8 mouse cellular contexts compared by ENCODE assay signal in the genomic region with DNA sequence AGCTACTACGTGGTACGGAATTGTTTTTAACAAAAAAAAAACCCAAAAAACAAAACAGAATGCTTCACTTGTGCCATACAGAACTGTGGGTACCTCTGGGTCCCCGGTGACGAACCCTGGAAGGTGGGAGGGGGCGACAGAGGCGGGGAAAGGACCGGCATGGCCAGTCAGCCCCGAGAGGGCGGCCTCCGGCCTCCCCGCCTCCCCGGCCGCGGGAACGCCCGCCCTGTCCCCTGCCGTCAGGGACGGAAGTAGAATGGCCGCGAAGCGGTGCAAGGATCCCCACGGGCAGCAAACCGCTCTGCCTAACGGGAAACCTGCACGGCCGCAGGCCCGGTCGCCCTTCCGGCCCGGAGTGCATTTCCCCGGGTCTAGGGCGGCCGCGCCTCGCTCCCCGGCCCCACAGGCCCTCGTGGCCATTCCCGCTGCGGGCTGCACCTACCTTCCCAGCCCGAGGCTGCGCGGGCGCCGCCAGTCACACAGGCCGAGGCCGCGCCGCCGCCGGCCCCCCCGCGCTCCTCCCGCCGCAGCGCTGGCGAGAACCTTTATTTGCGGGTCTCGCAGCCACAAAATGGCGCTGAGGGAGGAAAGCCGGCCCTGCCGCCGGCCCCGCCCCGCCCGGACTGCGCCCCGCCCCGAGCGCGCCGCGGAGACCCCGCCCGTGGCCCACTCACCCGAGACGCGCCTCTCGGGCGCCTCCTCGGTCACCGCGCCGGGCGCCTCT. TPM values are rescaled to one million over a fixed set of nuclear protein-coding genes. Genes with fewer than 3 reads are reported as not detected.
DNase-seq lines count a peak whose midpoint lies in the region; ATAC-seq lines count a peak whose summit lies in the region.

No protein-coding gene starts in this region.

- peak; percentile 91 for DNase-seq in NIH3T3 (ENCODE audit: low read depth)
- DNase-seq in cerebellum, postnatal 14 days = peak; percentile 89 to 93
- peak; percentile 79 to 80 for DNase-seq in frontal cortex, postnatal 14 days (ENCODE audit: low spot score in 2 of 2)
- peak; percentile 88 to 90 for DNase-seq in layer of hippocampus, postnatal 36 days
- DNase-seq in lung, postnatal 25 days (ENCODE audit: low spot score) = peak; percentile 85
- peak; percentile 64 for DNase-seq in retina, adult 2 months (ENCODE audit: low read depth, low spot score)
- peak; percentile 92 for DNase-seq in thymus, postnatal 25 days

- WGBS in hindbrain, embryonic 13.5 days = 0% methylated on average over 62 of the region's 84 CpGs

- H3K4me2 ChIP-seq in hindbrain, embryonic 13.5 days = peak overlapping the region; percentile 81

- peak overlapping the region; percentile 100 for H3K27ac ChIP-seq in hindbrain, embryonic 13.5 days

- H3K27me3 ChIP-seq in hindbrain, embryonic 13.5 days = no peaks in the 10 kb centered on the region

- H3K4me3 ChIP-seq in hindbrain, embryonic 13.5 days = peak overlapping the region; percentile 99

- H3K4me1 ChIP-seq in hindbrain, embryonic 13.5 days (replicated peaks) = peaks cover 24% of the 10 kb centered on the region

- peak overlapping the region; percentile 100 for H3K9ac ChIP-seq in hindbrain, embryonic 13.5 days

- H3K36me3 ChIP-seq in hindbrain, embryonic 13.5 days = peaks cover 6% of the 10 kb centered on the region

- no peaks in the 10 kb centered on the region for H3K9me3 ChIP-seq in hindbrain, embryonic 13.5 days

- peak; percentile 91 for ATAC-seq in hindbrain, embryonic 13.5 days (ENCODE audit: low FRiP score)

RNA-seq across cellular contexts. Expression of gene Wtap, which starts 2.2 kb away (rescaled TPM):
- polyA plus RNA-seq in hindbrain, embryonic 13.5 days (2015; fragmentation: Nextera tagmentation; extraction: Ambion mirVana) = 136 and 140 TPM in 2 replicates
- total RNA-seq in layer of hippocampus, postnatal 36 days (2021) = 10 to 100 TPM; 55.6 to 63.8 TPM

RNA-seq across cellular contexts. Expression of gene Sod2, which starts 14.8 kb away (rescaled TPM):
- 117 and 121 TPM in 2 replicates for polyA plus RNA-seq in hindbrain, embryonic 13.5 days (2015; fragmentation: Nextera tagmentation; extraction: Ambion mirVana)
- 100 to 1,000 TPM; 255 to 264 TPM for total RNA-seq in layer of hippocampus, postnatal 36 days (2021)

RNA-seq across cellular contexts. Expression of gene Acat2, which starts 31.2 kb away (rescaled TPM):
- polyA plus RNA-seq in hindbrain, embryonic 13.5 days (2015; fragmentation: Nextera tagmentation; extraction: Ambion mirVana) = 331 and 342 TPM in 2 replicates
- 10 to 100 TPM; 46.7 to 47.3 TPM for total RNA-seq in layer of hippocampus, postnatal 36 days (2021)

RNA-seq across cellular contexts. Expression of gene Acat3, which starts 51.4 kb away (rescaled TPM):
- polyA plus RNA-seq in hindbrain, embryonic 13.5 days (2015; fragmentation: Nextera tagmentation; extraction: Ambion mirVana) = 0.95 and 1.5 TPM in 2 replicates
- 1 to 10 TPM; 3.8 to 5.1 TPM for total RNA-seq in layer of hippocampus, postnatal 36 days (2021)

Comparison
In these comparisons a context has a peak if more than half of its experiments do, and no peak if none do; other contexts are left out.
1. Peak in every context shown above with its lines: DNase-seq, ATAC-seq, H3K4me3 ChIP-seq and H3K27ac ChIP-seq.